ENCODE assay signal across 12 mouse cellular contexts in genomic region chr5:92948972-92949745, GRCm38 (mm10).
DNase-seq lines count a peak whose midpoint lies in the region; ATAC-seq lines count a peak whose summit lies in the region.
"Had no signal": no experiment of that assay in that cellular context is flagged by ENCODE, and none has a peak within 500 bp of the region (broad histone marks: within the 10 kb centered on the region; RNA-seq: fewer than 3 reads in every experiment).

No protein-coding gene starts in this region.

- no peaks in the 10 kb centered on the region for H3K27me3 ChIP-seq in hindbrain, embryonic 13.5 days
- H3K27me3 ChIP-seq: CH12.LX had no signal

- no peak overlapping the region for H3K4me3 ChIP-seq in hindbrain, embryonic 13.5 days

- H3K9ac ChIP-seq in hindbrain, embryonic 13.5 days, result no peak overlapping the region

- H3K27ac ChIP-seq in hindbrain, embryonic 13.5 days, result 0 out of 2 replicates have a peak overlapping the region, but pooled peaks have one; percentile 46

- peaks cover 28% of the 10 kb centered on the region for H3K36me3 ChIP-seq in hindbrain, embryonic 13.5 days

- intact Hi-C loops in left cerebral cortex, postnatal 4 days (cut with DNase I), result no loop called here

- H3K9me3 ChIP-seq in hindbrain, embryonic 13.5 days, result no peaks in the 10 kb centered on the region

- H3K4me2 ChIP-seq in hindbrain, embryonic 13.5 days, result no peak overlapping the region

- ATAC-seq in hindbrain, embryonic 13.5 days (ENCODE audit: low FRiP score), result peak; percentile 32; the same call in 1 of the 2 replicates

- H3K4me1 ChIP-seq in hindbrain, embryonic 13.5 days (replicated peaks), result peaks cover 5% of the 10 kb centered on the region; the same call in 1 of the 2 replicates

- WGBS in hindbrain, embryonic 13.5 days, result 81% methylated on average over 14 of the region's 14 CpGs

- peak; percentile 56 for DNase-seq in left cerebral cortex, postnatal 4 days
- no peak for DNase-seq in left cerebral cortex, adult 8-10 months (ENCODE audit: low spot score in 2 of 2)
- DNase-seq in retina, postnatal 1 day, result peak; percentile 36
- no peak for DNase-seq in retina, embryonic 14.5 days (ENCODE audit: low spot score)
- no peak for DNase-seq in adrenal gland, postnatal 14 days
- DNase-seq in layer of hippocampus, adult 11-12 months (ENCODE audit: low spot score), result no peak
- DNase-seq in frontal cortex, postnatal 10 days (ENCODE audit: low spot score in 2 of 2), result no peak
- DNase-seq: adrenal gland, postnatal 36 days; cerebellum, adult 2 months; kidney, postnatal 25 days had no signal

Comparison
In these comparisons a context has a peak if more than half of its experiments do, and no peak if none do; other contexts are left out.
1. DNase-seq: peak in left cerebral cortex, postnatal 4 days (single experiment) and retina, postnatal 1 day (single experiment); none in left cerebral cortex, adult 8-10 months (0 of 2), retina, embryonic 14.5 days (single experiment), adrenal gland, postnatal 14 days (single experiment), layer of hippocampus, adult 11-12 months (single experiment) and frontal cortex, postnatal 10 days (0 of 2).